Mouse (Mus musculus): Measurements from ENCODE around the gene Ero1lb. TPM values are rescaled to one million over a fixed set of nuclear protein-coding genes. Genes with fewer than 3 reads are reported as not detected.

Gene Ero1lb
- total RNA-seq (2021), result 10 to 100 TPM; 12.7 to 13.6 TPM

GRCm38 (mm10) chr13:12565621-12566390, at the start of gene Ero1lb:
TSS of gene Ero1lb (plus strand) at chr13:12565874.
- DNase-seq (ENCODE audit: extremely low spot score in 1 of 2, low spot score in 1 of 2), result peak; percentile 92 to 96

DNA sequence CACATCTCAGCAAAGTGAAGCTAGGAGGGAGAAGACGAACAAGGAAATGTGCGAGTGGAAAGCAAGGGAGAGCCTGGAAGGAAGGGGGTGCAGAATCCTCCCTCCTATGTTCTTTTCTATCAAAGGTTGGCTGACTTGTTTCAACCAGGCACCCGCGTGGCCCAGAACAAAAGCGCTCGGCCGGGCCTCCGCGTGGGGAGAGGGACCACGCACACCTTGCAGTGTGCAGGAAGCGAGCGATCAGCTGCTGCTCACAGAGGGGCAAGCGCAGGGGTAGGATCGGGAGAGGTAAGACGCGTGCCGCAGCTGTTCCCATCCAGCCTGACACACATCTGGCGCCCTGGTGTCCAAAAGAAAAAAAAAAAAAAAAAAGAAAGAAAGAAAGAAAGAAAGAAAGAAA, 46.3 kb upstream of the Ero1lb start:
- DNase-seq (ENCODE audit: extremely low spot score in 1 of 2, low spot score in 1 of 2), result no peak

GRCm38 (mm10) chr13:12519955-12520584, 45.6 kb upstream of the Ero1lb start, which contains the start of gene Edaradd:
TSS of gene Edaradd (minus strand) at chr13:12520438.
- DNase-seq (ENCODE audit: extremely low spot score in 1 of 2, low spot score in 1 of 2), result peak; percentile 20 to 25

DNA sequence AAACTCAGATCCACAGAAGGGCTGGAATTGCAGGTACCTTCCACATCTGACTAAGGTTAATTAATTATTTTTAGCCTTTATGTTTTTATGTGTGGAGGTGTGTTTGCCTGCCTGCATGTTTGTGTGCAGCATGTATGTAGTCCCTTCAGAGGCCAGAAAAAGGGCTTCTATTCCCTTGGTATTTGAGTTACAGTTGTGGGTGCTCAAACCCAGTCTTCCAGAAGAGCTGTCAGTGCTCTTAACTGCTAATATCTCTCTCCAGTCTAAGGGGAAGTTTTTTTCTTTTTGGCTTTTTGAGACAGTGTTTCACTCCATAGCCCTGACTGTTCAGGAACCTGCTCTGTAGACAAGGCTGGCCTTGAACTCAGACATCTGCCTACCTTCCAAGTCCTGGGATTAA, 43.3 kb upstream of the Ero1lb start:
- DNase-seq (ENCODE audit: extremely low spot score in 1 of 2, low spot score in 1 of 2), result no peak

GRCm38 (mm10) chr13:12525678-12526077, 40.0 kb upstream of the Ero1lb start:
- no peak for DNase-seq (ENCODE audit: extremely low spot score in 1 of 2, low spot score in 1 of 2)

GRCm38 (mm10) chr13:12534628-12535027, 31.0 kb upstream of the Ero1lb start:
- no peak for DNase-seq (ENCODE audit: extremely low spot score in 1 of 2, low spot score in 1 of 2)

- peak in 1 of 2 experiments; percentile 58 for DNase-seq (ENCODE audit: extremely low spot score in 1 of 2, low spot score in 1 of 2)
Measured at GRCm38 (mm10) chr13:12537971-12538370, 27.7 kb upstream of the Ero1lb start.

DNA sequence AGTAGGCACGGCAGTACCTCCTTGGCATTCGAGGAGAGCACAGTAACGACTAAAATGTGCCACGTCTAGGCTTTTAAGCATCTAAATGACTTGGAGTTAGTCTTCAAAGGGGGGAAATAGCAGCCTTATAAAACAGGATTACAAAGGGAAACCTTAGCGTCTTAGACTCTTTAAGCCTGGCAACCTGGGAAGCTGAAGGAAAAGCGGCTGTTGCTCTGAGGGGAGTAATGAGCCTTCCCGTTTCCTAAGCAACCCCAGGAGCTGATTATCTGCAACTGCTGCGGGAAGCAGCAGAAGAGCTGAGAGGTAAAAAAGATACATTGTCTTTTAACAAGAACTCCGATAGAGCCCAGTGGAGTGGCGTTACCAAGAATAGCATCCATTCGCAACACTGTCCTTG, 26.0 kb upstream of the Ero1lb start:
- DNase-seq (ENCODE audit: extremely low spot score in 1 of 2, low spot score in 1 of 2), result no peak

GRCm38 (mm10) chr13:12540119-12540518, 25.6 kb upstream of the Ero1lb start:
- no peak for DNase-seq (ENCODE audit: extremely low spot score in 1 of 2, low spot score in 1 of 2)

GRCm38 (mm10) chr13:12542006-12542981, 23.4 kb upstream of the Ero1lb start:
- DNase-seq (ENCODE audit: extremely low spot score in 1 of 2, low spot score in 1 of 2), result no peak

- DNase-seq (ENCODE audit: extremely low spot score in 1 of 2, low spot score in 1 of 2), result no peak
Measured at GRCm38 (mm10) chr13:12543246-12543645, 22.4 kb upstream of the Ero1lb start.

DNA sequence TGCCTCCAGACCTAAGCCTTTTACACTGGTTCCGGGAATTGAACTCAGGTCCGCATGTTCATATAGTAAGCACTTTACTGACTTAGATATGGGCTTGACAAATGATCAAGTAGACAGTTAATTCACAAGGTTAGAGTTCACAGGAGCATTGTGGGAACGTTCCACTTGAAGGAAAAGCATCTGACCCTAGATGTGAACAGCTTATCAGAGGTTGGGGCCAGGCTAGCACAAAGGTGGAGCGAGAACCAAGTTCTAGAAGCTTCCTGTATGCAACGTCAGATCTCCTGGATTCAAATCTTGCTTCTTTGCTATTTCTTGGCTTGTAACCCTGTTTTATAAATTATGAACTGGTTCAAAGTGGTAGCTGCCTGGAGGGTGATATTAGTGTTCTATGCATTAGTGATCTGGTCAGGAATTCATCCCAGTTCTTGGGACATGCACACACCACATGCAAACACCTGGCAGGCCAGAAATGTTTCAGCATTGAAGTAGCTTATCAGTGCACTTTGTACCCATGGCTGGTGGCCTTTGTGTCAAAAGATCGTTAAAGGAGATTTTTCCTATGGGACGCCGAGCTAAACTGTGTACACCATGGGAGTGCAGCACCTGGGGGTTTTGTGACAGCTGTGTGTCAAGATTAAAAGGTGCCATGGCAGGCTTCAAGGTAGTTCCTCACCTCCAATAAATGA, 21.6 kb upstream of the Ero1lb start:
- no peak for DNase-seq (ENCODE audit: extremely low spot score in 1 of 2, low spot score in 1 of 2)

GRCm38 (mm10) chr13:12554211-12554610, 11.5 kb upstream of the Ero1lb start:
- no peak for DNase-seq (ENCODE audit: extremely low spot score in 1 of 2, low spot score in 1 of 2)

DNA sequence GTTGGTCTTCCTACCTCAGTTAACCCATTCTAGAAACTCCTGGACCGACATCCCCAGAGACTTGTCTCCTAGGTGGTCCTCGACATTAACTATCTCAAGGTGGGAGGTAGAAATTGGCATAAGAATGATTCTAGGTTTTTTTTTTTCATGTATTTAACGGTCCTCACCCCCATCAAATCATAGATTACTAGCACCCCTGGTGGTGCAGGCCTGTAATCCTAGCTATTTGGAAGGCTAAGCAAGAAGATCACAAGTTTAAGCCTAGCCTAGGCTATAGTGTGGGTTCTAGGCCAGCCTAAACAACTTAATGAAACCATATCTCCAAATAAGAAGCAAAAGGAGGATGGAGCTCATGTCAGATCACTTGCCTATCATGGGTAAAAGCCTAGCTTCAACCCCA, 6.6 kb upstream of the Ero1lb start:
- no peak for DNase-seq (ENCODE audit: extremely low spot score in 1 of 2, low spot score in 1 of 2)

- DNase-seq (ENCODE audit: extremely low spot score in 1 of 2, low spot score in 1 of 2), result no peak
Measured at GRCm38 (mm10) chr13:12559462-12560120, 6.1 kb upstream of the Ero1lb start.

DNA sequence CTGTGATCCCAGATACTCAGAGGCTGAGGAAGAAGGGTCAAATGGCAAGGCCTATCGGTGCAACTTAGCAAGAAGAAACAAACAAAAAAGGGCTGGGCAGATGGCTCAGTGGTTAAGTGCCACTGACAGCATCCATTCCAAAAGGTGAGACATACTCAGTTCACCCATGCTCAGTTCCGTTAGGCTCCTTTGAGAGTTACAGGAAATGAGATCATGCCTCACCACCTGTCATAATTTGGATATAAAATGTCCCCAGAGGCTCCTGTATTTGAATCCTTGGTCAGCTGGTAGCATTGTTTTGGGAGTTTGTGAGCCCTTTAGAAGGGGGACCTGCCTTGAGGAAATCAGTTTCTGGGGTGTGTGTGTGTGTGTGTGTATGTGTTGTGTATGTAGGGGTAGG, 3.9 kb upstream of the Ero1lb start:
- no peak for DNase-seq (ENCODE audit: extremely low spot score in 1 of 2, low spot score in 1 of 2)

GRCm38 (mm10) chr13:12562256-12562655, 3.4 kb upstream of the Ero1lb start:
- no peak for DNase-seq (ENCODE audit: extremely low spot score in 1 of 2, low spot score in 1 of 2)

- DNase-seq (ENCODE audit: extremely low spot score in 1 of 2, low spot score in 1 of 2), result no peak
Measured at GRCm38 (mm10) chr13:12567936-12568335, 2.3 kb downstream of the Ero1lb start.

- DNase-seq (ENCODE audit: extremely low spot score in 1 of 2, low spot score in 1 of 2), result no peak
Measured at GRCm38 (mm10) chr13:12568597-12569469, 3.2 kb downstream of the Ero1lb start.
